Mouse (Mus musculus): ENCODE measurements around the gene Gm3739.
"Not testable (repeated sequence)": the region's sequence is repeated elsewhere in the genome, so short reads cannot be mapped to it uniquely, and the experiment has no call there.

Gene Gm3739

DNA sequence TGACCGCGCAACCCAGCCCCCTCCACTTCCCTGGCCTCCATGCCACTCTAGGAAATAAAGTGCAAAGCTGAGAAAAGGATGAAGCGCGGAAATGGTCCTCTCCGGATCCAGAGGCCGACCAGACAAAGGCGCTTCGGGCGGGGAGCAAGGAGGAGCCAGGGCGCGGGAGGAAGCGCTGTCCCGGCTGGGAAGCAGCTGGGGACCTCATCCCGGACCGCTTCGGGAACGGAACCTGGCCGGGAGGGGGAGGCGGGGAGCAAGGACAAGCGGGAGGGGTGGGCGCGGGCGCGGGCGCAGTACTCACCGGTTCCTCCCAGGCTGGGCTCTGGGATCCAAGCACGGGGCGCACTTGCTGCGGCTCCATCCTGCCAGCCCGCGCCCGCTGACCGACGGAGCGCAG, at the start of gene Gm3739:
Gene Gm3739, minus strand, starts transcription at position 389 of the 400 bp plus-strand sequence.
- not testable (repeated sequence) for DNase-seq

DNA sequence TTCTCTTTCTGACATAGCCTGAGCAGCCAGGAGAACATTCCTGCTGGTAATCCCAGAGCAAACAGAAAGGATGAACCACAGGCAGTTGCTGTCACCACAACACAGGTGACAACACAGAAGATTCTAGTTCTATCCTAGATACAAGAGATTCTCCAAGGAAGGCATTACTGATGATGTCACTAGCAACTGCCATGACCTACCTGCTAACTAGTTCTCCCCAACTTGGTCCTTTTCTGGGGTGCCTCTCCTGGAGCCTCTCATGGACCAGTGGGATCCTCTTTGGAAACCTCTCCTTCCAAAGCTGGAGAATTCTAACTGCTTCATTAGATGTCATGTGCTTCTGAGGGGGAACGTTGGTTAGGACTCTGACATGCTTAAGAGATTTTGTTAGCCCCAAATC, 17.4 kb upstream of the Gm3739 start, which contains the start of gene Gm5797:
Gene Gm5797, minus strand, starts transcription at position 101 of the 400 bp plus-strand sequence.
- not testable (repeated sequence) for DNase-seq

DNA sequence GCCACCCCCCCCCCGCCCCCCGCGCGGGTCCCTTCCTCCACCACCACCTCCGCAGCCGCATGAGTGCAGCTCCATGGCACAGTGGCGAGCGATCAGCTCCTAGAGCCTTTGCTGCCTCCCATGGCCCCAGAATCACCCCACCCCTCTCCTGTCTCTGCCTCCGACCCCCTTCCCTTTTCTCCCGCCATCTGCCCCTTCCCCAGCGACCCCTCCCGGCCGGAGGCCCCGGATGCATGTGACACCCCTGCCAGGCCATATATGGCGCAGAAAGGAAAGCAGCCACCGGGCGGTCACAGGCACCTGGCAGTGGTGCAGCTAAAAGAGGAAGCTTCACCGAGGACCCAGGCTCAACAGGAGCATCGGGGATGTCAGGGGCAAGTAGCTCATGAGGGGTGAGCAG, 244 bp upstream of the Gm3739 start:
- not testable (repeated sequence) for DNase-seq

DNA sequence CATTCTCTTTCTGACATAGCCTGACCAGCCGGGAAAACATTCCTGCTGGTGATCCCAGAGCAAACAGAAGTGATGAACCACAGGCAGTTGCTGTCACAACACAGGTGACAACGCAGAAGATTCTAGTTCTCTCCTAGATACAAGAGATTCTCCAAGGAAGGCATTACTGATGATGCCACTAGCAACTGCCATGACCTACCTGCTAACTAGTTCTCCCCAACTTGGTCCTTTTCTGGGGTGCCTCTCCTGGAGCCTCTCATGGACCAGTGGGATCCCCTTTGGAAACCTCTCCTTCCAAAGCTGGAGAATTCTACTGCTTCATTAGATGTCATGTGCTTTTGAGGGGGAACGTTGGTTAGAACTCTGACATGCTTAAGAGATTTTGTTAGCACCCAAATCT, 50.2 kb downstream of the Gm3739 start, which contains the start of gene Gm3727:
Gene Gm3727, minus strand, starts transcription at position 101 of the 400 bp plus-strand sequence.
- not testable (repeated sequence) for DNase-seq

Measured in kidney, adult 9 months (tissue).